Mouse (Mus musculus) cortical plate, adult 2 months (tissue): ENCODE measurements around the gene Gbp8. TPM values are rescaled to one million over a fixed set of nuclear protein-coding genes. Genes with fewer than 3 reads are reported as not detected.
A peak's percentile ranks its signal among the peaks of the same experiment; 100 is the strongest.
"Not testable (repeated sequence)": the region's sequence is repeated elsewhere in the genome, so short reads cannot be mapped to it uniquely, and the experiment has no call there.

Experiments
- H3K27ac ChIP-seq: fragments of 200-500 bp; 2 replicates; pipeline ENCODE4 v1.5.1; 2012; ENCODE audit warnings: low read length, control low read depth, inconsistent platforms; ENCODE audit not compliant: insufficient read depth
- H3K4me1 ChIP-seq: fragments of 200-500 bp; 2 replicates; pipeline ENCODE4 v1.6.1; 2011; ENCODE audit warnings: low read length; ENCODE audit not compliant: control insufficient read depth, insufficient read depth
- H3K4me3 ChIP-seq: fragments of 200-500 bp; 2 replicates; pipeline ENCODE4 v1.5.1; 2011; ENCODE audit warnings: mild to moderate bottlenecking, low read length, control low read depth; ENCODE audit not compliant: insufficient read depth
- CTCF ChIP-seq: fragments of 200-500 bp; IDR thresholded peaks from 2 replicates; pipeline ENCODE4 v1.5.1; 2011; ENCODE audit warnings: mild to moderate bottlenecking, control low read depth, low read length; ENCODE audit not compliant: insufficient read depth; ENCODE audit errors: extremely low read depth
- POLR2A ChIP-seq: fragments of 200-500 bp; IDR thresholded peaks from 2 replicates; pipeline ENCODE4 v1.6.1; 2011; ENCODE audit warnings: mild to moderate bottlenecking, low read length, control low read depth; ENCODE audit not compliant: insufficient read depth; ENCODE audit errors: extremely low read depth
- polyA plus RNA-seq: library from polyadenylated mRNA; depleted of rRNA; stranded (reverse); fragments of >200 nt; gene quantifications from 2 replicates; pipeline ENCODE4 v1.2.3, GENCODE M21; 2012

Gene Gbp8
- polyA plus RNA-seq, 1 experiment: 0.44 TPM

- no peak overlapping the region for H3K27ac ChIP-seq
- TF ChIP-seq POLR2A (no peak), CTCF (no peak)
- no peaks in the 10 kb centered on the region for H3K4me1 ChIP-seq
- no peak overlapping the region for H3K4me3 ChIP-seq
Observed at GRCm38 (mm10) chr5:105055279-105055678, 84.1 kb downstream of the Gbp8 start.

GRCm38 (mm10) chr5:105053471-105054169 is 85.7 kb downstream of the Gbp8 start:
- H3K27ac ChIP-seq, H3K4me1 ChIP-seq, H3K4me3 ChIP-seq: not testable (repeated sequence)

GRCm38 (mm10) chr5:105032362-105032761 is 107.0 kb downstream of the Gbp8 start:
- no peak for TF ChIP-seq CTCF
- no peak for TF ChIP-seq POLR2A
- Histone ChIP-seq H3K4me1 (no peaks in the 10 kb centered on the region), H3K4me3 (no peak overlapping the region), H3K27ac (no peak overlapping the region)

- no peaks in the 10 kb centered on the region for H3K4me1 ChIP-seq
- no peak overlapping the region for H3K4me3 ChIP-seq
- no peak overlapping the region for H3K27ac ChIP-seq
- no peak for TF ChIP-seq CTCF
- no peak for TF ChIP-seq POLR2A
Observed at GRCm38 (mm10) chr5:105012551-105012950, 126.8 kb downstream of the Gbp8 start.

- Histone ChIP-seq H3K4me3 (no peak overlapping the region), H3K4me1 (no peaks in the 10 kb centered on the region), H3K27ac (no peak overlapping the region)
- TF ChIP-seq CTCF (no peak), POLR2A (no peak)
Observed at GRCm38 (mm10) chr5:105011570-105011969, 127.8 kb downstream of the Gbp8 start.

- Histone ChIP-seq H3K4me3 (no peak overlapping the region), H3K4me1 (no peaks in the 10 kb centered on the region), H3K27ac (no peak overlapping the region)
- no peak for TF ChIP-seq POLR2A
- no peak for TF ChIP-seq CTCF
Observed at GRCm38 (mm10) chr5:105010376-105010775, 129.0 kb downstream of the Gbp8 start.

DNA sequence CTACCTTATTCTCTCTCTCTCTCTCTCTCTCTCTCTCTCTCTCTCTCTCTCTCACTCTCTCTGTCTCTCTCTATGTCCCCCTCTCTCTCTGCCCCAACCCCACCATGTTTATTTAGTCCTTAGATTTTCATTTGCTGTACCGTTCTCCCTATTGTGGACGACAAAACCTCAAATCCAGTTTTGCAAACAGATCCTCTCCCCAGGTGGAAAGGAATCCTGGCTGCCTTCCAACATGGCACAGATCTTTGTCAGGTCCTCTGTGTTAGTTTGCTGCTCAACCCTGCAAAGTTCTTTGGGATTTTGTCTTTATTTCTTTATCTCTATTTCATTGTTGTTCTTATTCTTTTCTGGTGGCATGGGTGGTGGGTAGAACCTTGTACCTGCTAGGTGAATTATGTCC is 149.9 kb downstream of the Gbp8 start:
- H3K4me1 ChIP-seq: no peaks in the 10 kb centered on the region
- no peak overlapping the region for H3K27ac ChIP-seq
- TF ChIP-seq POLR2A: no peak
- TF ChIP-seq CTCF: no peak
- H3K4me3 ChIP-seq: no peak overlapping the region

GRCm38 (mm10) chr5:104988000-104988399 is 151.3 kb downstream of the Gbp8 start:
- Histone ChIP-seq H3K4me3 (no peak overlapping the region), H3K27ac (no peak overlapping the region), H3K4me1 (no peaks in the 10 kb centered on the region)
- TF ChIP-seq CTCF (no peak), POLR2A (no peak)

- Histone ChIP-seq H3K4me3 (no peak overlapping the region), H3K4me1 (no peaks in the 10 kb centered on the region), H3K27ac (no peak overlapping the region)
- peak; percentile 26; the same call in 1 of the 2 replicates for TF ChIP-seq CTCF
- TF ChIP-seq POLR2A: no peak
Observed at GRCm38 (mm10) chr5:104986706-104987105, 152.6 kb downstream of the Gbp8 start.

GRCm38 (mm10) chr5:104982535-104982934 is 156.8 kb downstream of the Gbp8 start, which contains the start of gene Abcg3:
TSS of gene Abcg3 (minus strand) at chr5:104982718.
- Histone ChIP-seq H3K4me3 (no peak within 1 kb of the TSS), H3K27ac (no peak within 1 kb of the TSS), H3K4me1 (no peaks in the 10 kb centered on the region)
- no peak for TF ChIP-seq POLR2A
- TF ChIP-seq CTCF: no peak
